Mouse (Mus musculus) neural tube, embryonic 15.5 days (tissue): ENCODE results near the gene Ftsj3. TPM values are rescaled to one million over a fixed set of nuclear protein-coding genes. Genes with fewer than 3 reads are reported as not detected.

Experiments
- ATAC-seq: fragments of 200-750 bp; cut with Nextera tagmentation; 2 replicates; pipeline ENCODE4 v1.8.0; 2017; ENCODE audit warnings: mild to moderate bottlenecking, moderate TSS enrichment, moderate library complexity; ENCODE audit not compliant: low FRiP score
- H3K27ac ChIP-seq: fragments of 300-500 bp; sonication (generic); replicated peaks from 2 replicates; pipeline ENCODE4 v1.5.1; 2015; ENCODE audit warnings: mild to moderate bottlenecking, inconsistent platforms
- H3K27me3 ChIP-seq: fragments of 300-500 bp; sonication (generic); replicated peaks from 2 replicates; pipeline ENCODE4 v1.6.1; 2015; ENCODE audit warnings: inconsistent platforms
- H3K36me3 ChIP-seq: fragments of 300-500 bp; sonication (generic); 2 replicates; pipeline ENCODE4 v1.6.1; 2015; ENCODE audit warnings: inconsistent platforms
- H3K4me1 ChIP-seq: fragments of 300-500 bp; sonication (generic); 2 replicates; pipeline ENCODE4 v1.6.1; 2015; ENCODE audit warnings: inconsistent platforms
- H3K4me2 ChIP-seq: fragments of 300-500 bp; sonication (generic); 2 replicates; pipeline ENCODE4 v1.6.1; 2015; ENCODE audit warnings: inconsistent platforms, mild to moderate bottlenecking, moderate library complexity
- H3K4me3 ChIP-seq: fragments of 300-500 bp; sonication (generic); replicated peaks from 2 replicates; pipeline ENCODE4 v1.5.1; 2015; ENCODE audit warnings: mild to moderate bottlenecking, inconsistent platforms
- H3K9ac ChIP-seq: fragments of 300-500 bp; sonication (generic); replicated peaks from 2 replicates; pipeline ENCODE4 v1.6.1; 2015; ENCODE audit warnings: mild to moderate bottlenecking, inconsistent platforms
- H3K9me3 ChIP-seq: fragments of 300-500 bp; sonication (generic); replicated peaks from 2 replicates; pipeline ENCODE4 v1.6.1; 2016; ENCODE audit warnings: inconsistent platforms
- WGBS: fragments of 180-500 bp; shearing (Covaris S2); methylation state at CpG from one replicate; pipeline ENCODE4 v1.1.7; 2015; ENCODE audit warnings: mixed read lengths; 5-methylcytosine and 5-hydroxymethylcytosine counted together
- polyA plus RNA-seq: library from polyadenylated mRNA; unstranded; fragments of >200 nt; fragmentation: Nextera tagmentation; extraction: Ambion mirVana; gene quantifications from 2 replicates; pipeline ENCODE4 v1.2.1, GENCODE M21; 2015

Gene Ftsj3
- polyA plus RNA-seq, result 31.1 and 40.6 TPM in 2 replicates

DNA sequence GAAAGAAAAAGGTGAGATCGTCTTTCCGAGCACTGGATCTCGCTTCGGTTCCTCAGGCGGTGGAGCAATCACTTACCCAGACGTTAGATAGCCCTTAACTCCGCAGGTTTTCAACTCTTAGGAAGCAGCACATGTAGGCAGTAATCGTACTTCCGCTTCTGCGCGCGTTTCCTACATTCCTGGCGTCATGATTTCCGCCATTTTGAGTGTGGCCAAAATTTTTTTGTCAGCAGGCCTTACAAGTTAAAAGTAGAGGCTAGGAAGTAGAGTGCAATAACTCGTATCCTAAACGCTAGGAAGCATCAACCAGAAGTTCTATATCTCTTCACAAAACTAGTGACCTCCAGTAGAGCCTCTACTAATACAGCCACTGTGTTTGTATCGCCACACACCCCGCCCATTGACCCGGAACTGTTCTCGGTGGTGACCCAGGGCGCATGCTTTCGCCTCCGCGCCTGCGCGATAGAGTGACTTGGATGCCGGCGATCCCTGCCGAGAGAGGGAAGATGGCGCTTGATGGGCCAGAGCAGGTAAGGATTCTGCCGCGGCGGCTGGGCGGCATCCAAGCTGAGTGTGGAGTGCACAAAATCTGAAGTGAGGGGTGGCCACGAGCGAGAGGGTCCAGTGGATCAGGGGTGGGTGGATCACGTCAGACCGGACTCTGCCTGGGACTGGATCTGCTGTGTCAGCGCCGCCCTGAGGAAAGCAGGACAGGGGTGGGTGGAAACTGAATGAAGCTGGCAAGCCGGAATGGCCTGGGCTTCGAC is at the start of gene Ftsj3, which contains the start of gene Psmc5:
Ftsj3 (minus strand) TSS at position 395 of the 767 bp plus-strand sequence.
Psmc5 (plus strand) TSS at position 470 of the 767 bp plus-strand sequence.
- WGBS, result under 1% methylated on average over 42 of the region's 42 CpGs
- peaks cover 48% of the 10 kb centered on the region for H3K36me3 ChIP-seq
- H3K9ac ChIP-seq, result peak within 1 kb of the TSS; percentile 89
- H3K27ac ChIP-seq, result peak within 1 kb of the TSS; percentile 90
- H3K4me3 ChIP-seq, result peak within 1 kb of the TSS; percentile 90
- no peaks in the 10 kb centered on the region for H3K9me3 ChIP-seq
- peak within 1 kb of the TSS; percentile 95 for H3K4me2 ChIP-seq
- H3K4me1 ChIP-seq, result peaks cover 28% of the 10 kb centered on the region
- H3K27me3 ChIP-seq, result no peaks in the 10 kb centered on the region
- ATAC-seq, result peak; percentile 95

DNA sequence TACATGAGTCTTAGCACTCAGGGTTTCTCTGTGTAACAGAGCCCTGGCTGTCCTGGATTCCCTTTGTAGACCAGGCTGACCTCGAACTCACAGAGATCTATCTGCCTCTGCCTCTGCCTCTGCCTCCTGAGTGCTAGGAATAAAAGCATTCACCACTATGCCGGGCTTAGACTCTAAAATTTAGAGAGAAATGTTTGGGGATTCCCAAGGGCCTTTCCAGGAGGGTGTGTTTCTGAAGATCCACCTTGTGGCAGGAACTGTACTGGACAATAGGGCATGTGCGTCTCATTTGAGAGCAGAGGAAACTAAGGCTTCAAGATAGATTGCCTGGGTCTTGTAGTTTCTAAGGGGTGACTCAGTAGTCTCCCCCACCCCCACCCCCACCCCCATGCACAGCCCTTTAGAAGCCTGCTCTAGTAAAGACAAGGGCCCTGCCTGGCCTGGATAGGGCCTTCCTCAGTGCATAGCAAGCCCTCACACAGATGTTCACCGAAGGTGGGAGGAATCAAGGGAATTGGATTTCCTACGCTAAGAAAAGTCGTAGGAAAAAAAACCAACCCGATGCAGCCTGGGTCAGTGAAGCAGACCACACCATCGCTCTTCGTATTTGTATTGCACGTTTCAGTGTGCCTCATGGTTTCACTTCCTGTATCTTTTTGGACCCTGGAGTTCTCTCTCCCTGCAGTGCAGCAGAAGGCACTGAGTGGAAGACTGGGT is 49.6 kb upstream of the Ftsj3 start:
- no peak overlapping the region for H3K4me2 ChIP-seq
- no peaks in the 10 kb centered on the region for H3K27me3 ChIP-seq
- WGBS, result 86% methylated on average over 10 of the region's 10 CpGs
- H3K9ac ChIP-seq, result no peak overlapping the region
- ATAC-seq, result no peak
- H3K9me3 ChIP-seq, result no peaks in the 10 kb centered on the region
- H3K4me3 ChIP-seq, result no peak overlapping the region
- no peaks in the 10 kb centered on the region for H3K36me3 ChIP-seq
- no peaks in the 10 kb centered on the region for H3K4me1 ChIP-seq
- H3K27ac ChIP-seq, result no peak overlapping the region

DNA sequence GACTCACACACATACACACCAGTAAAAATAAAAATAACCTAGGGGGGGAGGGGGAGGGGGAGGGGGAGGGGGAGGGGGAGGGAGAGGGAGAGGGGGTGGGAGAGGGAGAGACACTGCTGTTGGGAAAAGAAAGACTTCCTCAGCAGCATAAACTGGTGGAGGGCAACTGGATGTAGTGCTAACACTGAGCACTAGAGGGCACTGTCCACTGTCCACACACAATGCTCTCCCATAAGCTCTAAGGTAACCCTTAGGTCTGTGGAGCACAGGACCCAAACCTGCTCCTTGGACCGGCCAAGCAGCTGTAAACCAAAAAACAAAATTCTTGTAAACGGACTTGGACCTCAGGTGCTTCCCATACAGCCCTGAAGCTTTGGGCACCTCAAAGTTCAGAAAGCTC is 46.8 kb upstream of the Ftsj3 start:
- ATAC-seq, result no peak
- Histone ChIP-seq H3K9me3 (no peaks in the 10 kb centered on the region), H3K4me1 (no peaks in the 10 kb centered on the region), H3K9ac (no peak overlapping the region), H3K36me3 (no peaks in the 10 kb centered on the region), H3K4me2 (no peak overlapping the region), H3K4me3 (no peak overlapping the region), H3K27me3 (no peaks in the 10 kb centered on the region), H3K27ac (no peak overlapping the region)
- 21% methylated on average over 2 of the region's 2 CpGs for WGBS

DNA sequence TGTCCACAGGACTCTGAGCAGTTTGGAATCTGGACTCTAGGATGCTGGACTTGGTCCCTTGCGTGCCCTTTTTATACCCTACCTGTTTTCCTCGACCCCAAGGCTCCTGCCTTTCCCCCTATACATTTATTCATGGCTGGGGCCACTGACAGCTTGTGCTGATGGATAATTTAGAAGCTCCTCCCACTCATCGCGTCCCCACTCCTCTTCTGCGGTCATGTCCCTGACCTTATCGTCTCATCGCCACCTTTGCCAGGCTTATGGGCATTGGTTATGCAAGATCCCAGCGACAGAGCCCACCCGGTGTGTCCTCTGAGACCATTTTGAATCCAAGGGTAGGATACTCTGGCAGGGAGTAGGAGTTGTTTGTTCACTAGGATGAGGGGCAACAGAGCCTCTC is 45.9 kb upstream of the Ftsj3 start, which contains the start of gene Gh:
Gh (minus strand) TSS at position 101 of the 400 bp plus-strand sequence.
- no peak for ATAC-seq
- Histone ChIP-seq H3K4me1 (no peaks in the 10 kb centered on the region), H3K27ac (no peak within 1 kb of the TSS), H3K4me3 (no peak within 1 kb of the TSS), H3K36me3 (no peaks in the 10 kb centered on the region), H3K27me3 (no peaks in the 10 kb centered on the region), H3K9ac (no peak within 1 kb of the TSS), H3K4me2 (no peak within 1 kb of the TSS), H3K9me3 (no peaks in the 10 kb centered on the region)
- WGBS, result 80% methylated on average over 9 of the region's 9 CpGs

DNA sequence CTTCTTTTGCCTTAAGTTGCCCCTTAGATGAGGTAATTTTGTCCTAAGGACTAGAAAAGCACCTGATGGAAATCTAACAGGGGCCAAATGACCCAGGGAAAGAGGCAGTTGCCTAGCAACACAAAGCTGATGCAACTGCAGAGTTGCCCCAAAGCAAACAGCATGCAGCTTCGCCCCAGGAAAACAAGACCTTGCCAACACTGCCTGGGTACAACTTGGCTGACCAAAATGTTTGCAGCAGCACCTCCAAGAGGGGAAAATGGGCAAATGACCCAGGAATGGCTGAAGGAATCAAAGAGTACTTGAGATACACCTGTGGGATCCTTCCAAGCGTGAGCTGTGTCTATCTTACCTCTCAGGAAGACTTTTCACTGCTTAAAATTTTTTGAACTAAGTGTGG is 36.0 kb upstream of the Ftsj3 start:
- H3K4me2 ChIP-seq, result no peak overlapping the region
- no peak overlapping the region for H3K4me3 ChIP-seq
- no peak overlapping the region for H3K27ac ChIP-seq
- 83% methylated on average over 2 of the region's 2 CpGs for WGBS
- H3K36me3 ChIP-seq, result no peaks in the 10 kb centered on the region
- no peak for ATAC-seq
- no peak overlapping the region for H3K9ac ChIP-seq
- H3K9me3 ChIP-seq, result no peaks in the 10 kb centered on the region
- H3K27me3 ChIP-seq, result no peaks in the 10 kb centered on the region
- H3K4me1 ChIP-seq, result no peaks in the 10 kb centered on the region

DNA sequence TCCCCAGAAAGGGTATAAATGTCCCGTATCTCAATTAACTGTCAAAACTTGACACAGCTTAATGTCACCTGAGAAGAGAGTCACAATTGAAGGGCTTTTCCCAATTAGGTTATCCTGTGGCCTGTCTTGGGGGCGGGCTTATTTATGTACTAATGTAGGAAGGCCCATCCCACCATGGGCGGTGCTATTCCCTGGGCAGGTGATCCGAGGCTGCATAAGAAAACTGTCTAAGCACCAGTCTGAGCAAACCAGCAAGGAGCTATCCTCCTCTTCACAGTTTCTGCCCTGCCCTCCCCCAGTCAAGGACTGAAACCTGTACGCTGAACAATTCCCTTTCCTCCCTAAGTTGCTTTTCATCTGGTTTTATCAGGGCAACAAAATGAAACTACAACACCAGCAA is 34.5 kb upstream of the Ftsj3 start:
- no peaks in the 10 kb centered on the region for H3K9me3 ChIP-seq
- no peak overlapping the region for H3K4me3 ChIP-seq
- H3K4me2 ChIP-seq, result no peak overlapping the region
- no peak overlapping the region for H3K9ac ChIP-seq
- no peak for ATAC-seq
- 96% methylated on average over 5 of the region's 5 CpGs for WGBS
- H3K27me3 ChIP-seq, result no peaks in the 10 kb centered on the region
- H3K36me3 ChIP-seq, result no peaks in the 10 kb centered on the region
- no peaks in the 10 kb centered on the region for H3K4me1 ChIP-seq
- no peak overlapping the region for H3K27ac ChIP-seq

DNA sequence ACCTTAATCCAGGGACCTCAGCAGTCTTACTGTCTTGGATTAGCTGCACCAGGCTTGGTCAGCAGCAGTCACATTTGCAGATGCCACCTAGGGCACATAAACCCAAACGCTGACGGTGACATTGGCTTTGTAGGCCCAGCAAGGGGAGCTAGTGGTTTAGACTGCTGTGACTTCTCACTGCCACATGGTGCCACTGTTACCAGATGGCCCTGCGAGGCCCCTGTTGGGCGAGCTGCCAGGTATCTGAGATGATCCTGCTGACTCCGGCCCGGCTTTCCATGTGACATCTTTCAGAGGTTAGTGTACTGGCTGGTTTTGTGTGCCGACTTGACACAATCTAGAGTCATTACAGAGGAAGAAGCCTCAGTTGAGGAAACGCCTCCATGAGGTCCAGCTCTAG is 33.5 kb upstream of the Ftsj3 start:
- no peaks in the 10 kb centered on the region for H3K4me1 ChIP-seq
- ATAC-seq, result no peak
- H3K4me3 ChIP-seq, result no peak overlapping the region
- no peaks in the 10 kb centered on the region for H3K27me3 ChIP-seq
- H3K27ac ChIP-seq, result no peak overlapping the region
- no peak overlapping the region for H3K4me2 ChIP-seq
- no peaks in the 10 kb centered on the region for H3K9me3 ChIP-seq
- H3K36me3 ChIP-seq, result no peaks in the 10 kb centered on the region
- no peak overlapping the region for H3K9ac ChIP-seq
- 56% methylated on average over 8 of the region's 8 CpGs for WGBS

DNA sequence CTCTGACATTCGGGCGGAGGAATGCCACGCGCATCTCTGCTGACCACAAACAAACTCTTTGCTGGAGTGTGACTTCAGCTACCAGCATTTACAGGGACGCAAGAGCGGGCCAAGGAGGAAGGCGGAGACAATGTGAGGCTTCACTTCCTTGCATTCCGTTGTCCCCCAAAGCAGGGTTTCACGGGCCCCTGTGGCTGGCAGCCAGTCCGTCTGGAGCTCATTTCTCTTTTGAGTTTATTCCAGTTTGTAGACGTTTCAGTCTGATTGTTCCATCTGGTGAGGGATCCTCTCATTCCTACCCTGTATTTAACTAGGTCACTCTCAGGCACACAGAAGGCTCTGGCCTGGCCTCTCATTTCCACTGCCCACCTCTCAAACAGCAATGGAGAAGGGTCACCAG is 31.1 kb upstream of the Ftsj3 start:
- H3K27ac ChIP-seq, result no peak overlapping the region
- 67% methylated on average over 11 of the region's 11 CpGs for WGBS
- no peak overlapping the region for H3K4me2 ChIP-seq
- no peaks in the 10 kb centered on the region for H3K27me3 ChIP-seq
- no peaks in the 10 kb centered on the region for H3K9me3 ChIP-seq
- H3K9ac ChIP-seq, result no peak overlapping the region
- no peaks in the 10 kb centered on the region for H3K36me3 ChIP-seq
- ATAC-seq, result no peak
- no peak overlapping the region for H3K4me3 ChIP-seq
- H3K4me1 ChIP-seq, result no peaks in the 10 kb centered on the region

DNA sequence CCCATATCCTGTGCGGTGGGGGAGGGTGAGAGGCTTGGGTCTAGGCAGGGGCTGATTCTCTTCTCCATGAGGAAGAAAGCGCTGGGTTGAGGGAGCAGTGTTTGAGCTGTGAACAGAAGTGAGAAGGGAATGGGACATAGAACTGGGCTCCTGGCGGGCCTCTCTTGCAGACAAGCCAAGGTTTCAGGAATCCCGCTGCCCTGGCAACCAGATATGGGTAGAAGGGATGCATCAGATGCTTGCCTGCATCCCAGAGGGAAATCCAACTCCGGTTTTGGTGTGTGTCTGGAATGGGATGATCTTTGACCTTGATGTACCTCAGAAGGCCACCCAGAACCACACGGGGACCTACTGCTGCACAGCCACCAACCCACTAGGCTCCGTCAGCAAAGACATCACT is 30.3 kb upstream of the Ftsj3 start:
- H3K9me3 ChIP-seq, result no peaks in the 10 kb centered on the region
- no peak overlapping the region for H3K27ac ChIP-seq
- H3K4me1 ChIP-seq, result no peaks in the 10 kb centered on the region
- WGBS, result 91% methylated on average over 7 of the region's 7 CpGs
- no peak for ATAC-seq
- H3K4me2 ChIP-seq, result no peak overlapping the region
- H3K9ac ChIP-seq, result no peak overlapping the region
- H3K36me3 ChIP-seq, result no peaks in the 10 kb centered on the region
- no peak overlapping the region for H3K4me3 ChIP-seq
- H3K27me3 ChIP-seq, result no peaks in the 10 kb centered on the region

DNA sequence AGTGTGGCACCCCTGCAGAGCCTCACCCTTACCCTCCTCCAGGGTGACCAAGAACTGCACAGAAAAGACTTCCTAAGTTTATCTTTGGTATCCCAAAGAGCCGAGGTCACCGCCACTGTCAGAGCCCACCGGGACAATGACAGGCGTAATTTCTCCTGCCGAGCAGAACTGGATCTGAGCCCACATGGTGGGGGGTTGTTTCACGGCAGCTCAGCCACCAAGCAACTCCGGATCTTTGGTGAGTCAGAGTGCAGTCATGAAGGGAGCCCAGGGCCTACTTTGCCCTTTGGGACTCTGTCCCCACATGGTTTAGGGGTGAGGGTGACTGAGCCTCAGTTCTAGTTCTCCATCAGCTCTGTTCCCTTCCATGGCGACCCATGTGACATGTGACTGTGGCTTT is 28.2 kb upstream of the Ftsj3 start:
- no peak overlapping the region for H3K4me3 ChIP-seq
- H3K9ac ChIP-seq, result no peak overlapping the region
- no peak for ATAC-seq
- no peaks in the 10 kb centered on the region for H3K4me1 ChIP-seq
- no peaks in the 10 kb centered on the region for H3K36me3 ChIP-seq
- no peaks in the 10 kb centered on the region for H3K9me3 ChIP-seq
- H3K27me3 ChIP-seq, result no peaks in the 10 kb centered on the region
- H3K27ac ChIP-seq, result no peak overlapping the region
- WGBS, result 58% methylated on average over 8 of the region's 8 CpGs
- H3K4me2 ChIP-seq, result no peak overlapping the region

DNA sequence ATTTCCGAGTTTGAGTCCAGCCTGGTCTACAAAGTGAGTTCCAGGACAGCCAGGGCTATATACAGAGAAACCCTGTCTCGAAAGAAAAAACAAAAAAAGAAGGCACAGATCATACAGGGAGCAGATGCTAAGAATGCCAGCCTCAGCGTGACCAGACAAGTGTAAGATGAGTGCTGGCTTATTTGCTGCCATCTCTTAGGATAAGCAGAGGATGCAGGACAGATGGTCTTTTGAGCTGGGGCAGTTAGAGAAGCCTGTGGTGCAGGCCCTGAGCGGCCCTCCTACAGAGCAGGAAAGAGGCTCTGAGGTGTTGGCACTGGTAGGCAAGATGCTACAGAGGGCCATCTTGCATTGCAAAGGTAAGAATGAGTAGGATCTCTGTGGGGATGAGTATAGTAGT is 27.5 kb upstream of the Ftsj3 start:
- no peak overlapping the region for H3K4me3 ChIP-seq
- no peak overlapping the region for H3K27ac ChIP-seq
- H3K27me3 ChIP-seq, result no peaks in the 10 kb centered on the region
- H3K4me1 ChIP-seq, result no peaks in the 10 kb centered on the region
- no peaks in the 10 kb centered on the region for H3K9me3 ChIP-seq
- no peak for ATAC-seq
- WGBS, result 86% methylated on average over 4 of the region's 4 CpGs
- H3K36me3 ChIP-seq, result no peaks in the 10 kb centered on the region
- no peak overlapping the region for H3K4me2 ChIP-seq
- no peak overlapping the region for H3K9ac ChIP-seq

DNA sequence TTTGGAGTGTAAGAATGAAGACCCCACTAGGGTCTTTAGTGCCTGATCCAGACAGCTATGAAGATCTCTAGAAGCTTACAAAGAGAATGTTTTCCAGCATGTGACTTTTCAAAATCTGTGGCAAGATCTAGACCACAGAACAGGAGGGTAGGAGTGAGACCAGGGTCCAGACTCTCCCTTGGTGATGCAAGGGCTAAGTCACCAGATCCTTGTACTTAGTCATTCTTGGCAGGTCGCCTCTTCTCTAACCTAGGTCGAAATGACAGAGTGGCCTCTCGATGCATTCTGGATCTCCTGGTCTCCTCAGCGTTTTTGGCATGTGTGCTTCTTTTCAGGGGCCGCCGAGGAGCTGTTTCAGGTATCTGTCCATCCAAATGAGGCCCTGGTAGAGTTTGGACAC is 26.6 kb upstream of the Ftsj3 start:
- Histone ChIP-seq H3K4me3 (no peak overlapping the region), H3K36me3 (no peaks in the 10 kb centered on the region), H3K27ac (no peak overlapping the region), H3K9me3 (no peaks in the 10 kb centered on the region), H3K4me1 (no peaks in the 10 kb centered on the region), H3K4me2 (no peak overlapping the region), H3K9ac (no peak overlapping the region), H3K27me3 (0 out of 2 replicates have a peak, but pooled peaks cover under 1% of the 10 kb centered on the region)
- ATAC-seq, result no peak
- 90% methylated on average over 6 of the region's 6 CpGs for WGBS
